Mouse (Mus musculus) G1E (cell line): Measurements from ENCODE around the gene Map3k20.

Experiments
- CTCF ChIP-seq: IDR thresholded peaks from 2 replicates; pipeline ENCODE4 v1.5.1; 2012; ENCODE audit warnings: low read depth, low read length, inconsistent platforms, mixed read lengths
- GATA1 ChIP-seq: IDR thresholded peaks from 2 replicates; pipeline ENCODE4 v1.6.1; 2012; ENCODE audit warnings: borderline replicate concordance, low read length, inconsistent platforms, mixed read lengths
- POLR2AphosphoS5 ChIP-seq: IDR thresholded peaks from 2 replicates; pipeline ENCODE4 v1.6.1; 2012; ENCODE audit warnings: low read depth, low read length, inconsistent platforms; ENCODE audit not compliant: insufficient replicate concordance

DNA sequence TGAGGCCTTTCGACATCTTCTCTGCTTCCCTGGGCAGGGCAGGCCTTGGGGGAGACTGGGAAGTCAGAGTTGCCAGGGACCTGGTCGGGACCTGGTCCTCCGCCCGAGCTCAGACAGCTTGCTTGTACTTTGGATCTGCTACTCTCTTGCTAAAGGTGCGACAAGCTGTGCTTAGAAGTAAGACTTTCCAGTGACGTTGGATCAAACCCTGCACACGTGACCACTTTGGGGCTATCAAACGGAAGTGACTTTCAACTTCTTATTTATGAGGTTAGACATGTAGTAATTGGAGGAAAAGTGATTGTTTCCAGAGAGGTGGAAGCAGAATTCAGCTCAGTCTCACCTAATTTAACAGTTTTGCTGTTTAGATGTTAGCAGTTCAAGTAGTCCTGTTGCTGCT, 7.1 kb downstream of the Map3k20 start:
- TF ChIP-seq CTCF = no peak
- no peak for TF ChIP-seq GATA1
- TF ChIP-seq POLR2AphosphoS5 = no peak
